Mouse (Mus musculus): ENCODE measurements around the gene Zfp710.
"Not testable (repeated sequence)": the region's sequence is repeated elsewhere in the genome, so short reads cannot be mapped to it uniquely, and the experiment has no call there.

The Zfp710 gene

GRCm38 (mm10) chr7:80024521-80025390 is at the start of gene Zfp710:
Zfp710 (plus strand) TSS chr7:80024814.
- peak; percentile 96 for DNase-seq (ENCODE audit: low read depth, low spot score)

DNA sequence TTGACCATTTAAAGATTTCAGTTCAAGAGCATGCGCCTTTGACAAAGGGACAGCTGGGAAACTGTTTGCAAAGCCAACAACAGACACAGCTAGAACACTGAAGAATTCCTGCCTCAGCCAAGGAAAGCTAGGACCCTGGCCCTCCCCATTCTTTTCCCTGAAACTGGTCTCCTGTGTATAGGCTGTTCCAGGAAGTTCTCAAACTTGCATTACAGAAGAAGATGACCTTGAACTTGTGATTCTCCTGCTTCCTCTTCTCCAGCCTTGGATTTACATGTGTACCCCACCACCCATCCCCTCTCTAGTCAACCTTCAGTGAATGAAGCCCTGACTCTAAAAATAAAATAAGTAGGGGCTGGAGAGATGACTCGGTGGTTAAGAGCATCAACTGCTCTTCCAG is 49.3 kb upstream of the Zfp710 start:
- peak; percentile 50 for DNase-seq (ENCODE audit: low read depth, low spot score)

DNA sequence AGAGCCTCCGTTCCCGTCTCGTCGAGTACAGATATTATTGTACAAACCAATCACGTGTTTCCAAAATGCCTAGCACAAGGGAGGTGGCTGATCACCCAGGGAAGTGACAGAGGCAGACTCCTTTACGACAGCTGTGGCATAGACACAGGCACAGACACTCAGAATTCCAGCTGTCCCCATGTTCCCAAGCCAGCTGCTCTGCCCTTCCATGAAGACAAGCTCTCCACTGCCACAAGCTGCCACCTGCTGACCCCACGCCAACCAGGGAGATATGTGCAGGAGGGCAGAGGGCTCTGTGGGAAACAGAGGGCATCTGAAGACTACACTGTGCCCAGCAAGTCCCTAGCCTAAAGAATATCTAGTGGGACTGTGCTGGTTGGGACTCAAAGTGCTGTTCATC is 37.9 kb upstream of the Zfp710 start:
- DNase-seq (ENCODE audit: low read depth, low spot score) = no peak

DNA sequence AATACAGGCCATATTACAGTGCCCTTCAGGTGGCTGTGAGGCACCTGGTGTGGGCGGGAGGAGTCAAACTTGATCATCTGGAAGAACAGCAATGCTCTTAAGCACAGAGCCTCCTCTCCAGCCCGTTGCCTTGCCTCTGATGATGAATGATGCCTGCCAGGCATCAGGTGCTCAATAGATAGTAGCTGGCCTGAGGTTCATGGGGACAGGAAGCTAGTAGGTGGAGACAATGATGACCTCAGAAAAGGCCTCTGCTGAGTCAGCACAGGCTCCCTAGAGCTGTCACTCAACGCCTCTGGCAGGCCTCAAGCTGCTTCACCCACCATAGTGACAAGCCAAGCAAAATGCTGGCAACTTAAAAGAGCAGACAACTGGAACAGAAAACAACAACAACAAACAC is 36.9 kb upstream of the Zfp710 start:
- DNase-seq (ENCODE audit: low read depth, low spot score) = peak; percentile 23

GRCm38 (mm10) chr7:79988466-79988865 is 36.1 kb upstream of the Zfp710 start:
- DNase-seq (ENCODE audit: low read depth, low spot score) = not testable (repeated sequence)

GRCm38 (mm10) chr7:79994476-79994875 is 30.1 kb upstream of the Zfp710 start:
- peak; percentile 77 for DNase-seq (ENCODE audit: low read depth, low spot score)

- no peak for DNase-seq (ENCODE audit: low read depth, low spot score)
Measured at GRCm38 (mm10) chr7:79997761-79998160, 26.9 kb upstream of the Zfp710 start.

GRCm38 (mm10) chr7:80002353-80003055 is 22.1 kb upstream of the Zfp710 start:
- no peak for DNase-seq (ENCODE audit: low read depth, low spot score)

- DNase-seq (ENCODE audit: low read depth, low spot score) = no peak
Measured at GRCm38 (mm10) chr7:80004776-80005554, 19.6 kb upstream of the Zfp710 start.

GRCm38 (mm10) chr7:80010680-80011079 is 13.9 kb upstream of the Zfp710 start:
- no peak for DNase-seq (ENCODE audit: low read depth, low spot score)

DNA sequence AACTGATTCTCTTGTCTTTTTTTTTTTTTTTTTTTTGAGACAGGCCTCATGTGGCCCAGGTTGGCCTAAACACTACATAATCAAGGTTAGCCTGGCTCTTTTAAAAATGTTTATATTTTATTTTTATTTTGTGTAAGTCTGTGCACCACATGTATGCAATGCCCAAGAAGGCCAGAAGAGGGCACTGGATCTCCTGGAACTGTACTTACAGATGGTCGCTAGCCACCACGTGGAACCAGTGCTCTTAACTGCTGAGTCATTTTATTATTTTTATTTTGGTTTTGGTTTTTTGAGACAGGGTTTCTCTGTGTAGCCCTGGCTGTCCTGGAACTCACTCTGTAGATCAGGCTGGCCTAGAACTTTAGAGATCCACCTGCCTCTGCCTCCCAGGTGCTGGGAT is 13.1 kb upstream of the Zfp710 start:
- DNase-seq (ENCODE audit: low read depth, low spot score) = peak; percentile 91

DNA sequence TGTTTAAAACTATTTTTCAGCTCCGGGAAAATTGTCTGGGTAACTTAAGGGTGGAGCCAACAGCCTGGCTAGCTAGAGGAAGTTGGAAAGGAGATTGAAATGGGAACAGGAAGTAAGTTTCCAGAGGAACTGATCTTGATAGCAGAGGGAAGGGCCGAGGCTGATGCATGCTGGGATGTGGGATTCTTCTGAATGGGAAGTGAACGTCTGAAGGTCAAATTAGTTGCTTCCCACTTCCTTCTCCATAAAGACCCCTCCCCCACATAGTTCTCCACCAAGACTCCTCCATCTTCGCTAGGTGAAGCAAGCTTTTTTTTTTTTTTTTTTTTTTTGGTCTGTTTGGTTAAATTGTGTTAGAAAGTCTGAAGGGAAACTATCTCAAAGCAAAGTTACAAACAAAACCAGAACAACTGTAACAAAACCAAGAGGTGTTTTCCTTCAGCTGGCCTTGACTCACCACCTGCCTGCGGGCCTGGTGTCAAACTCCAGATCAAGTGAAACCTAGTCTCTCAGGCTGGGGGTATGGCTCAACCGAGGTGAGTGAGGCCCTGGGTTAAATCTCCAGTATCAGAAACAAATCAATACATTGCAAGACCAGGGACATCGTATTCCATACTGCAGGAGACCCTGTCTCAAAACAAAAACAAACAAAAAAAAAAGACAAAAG is 10.6 kb upstream of the Zfp710 start:
- DNase-seq (ENCODE audit: low read depth, low spot score) = peak; percentile 94

DNA sequence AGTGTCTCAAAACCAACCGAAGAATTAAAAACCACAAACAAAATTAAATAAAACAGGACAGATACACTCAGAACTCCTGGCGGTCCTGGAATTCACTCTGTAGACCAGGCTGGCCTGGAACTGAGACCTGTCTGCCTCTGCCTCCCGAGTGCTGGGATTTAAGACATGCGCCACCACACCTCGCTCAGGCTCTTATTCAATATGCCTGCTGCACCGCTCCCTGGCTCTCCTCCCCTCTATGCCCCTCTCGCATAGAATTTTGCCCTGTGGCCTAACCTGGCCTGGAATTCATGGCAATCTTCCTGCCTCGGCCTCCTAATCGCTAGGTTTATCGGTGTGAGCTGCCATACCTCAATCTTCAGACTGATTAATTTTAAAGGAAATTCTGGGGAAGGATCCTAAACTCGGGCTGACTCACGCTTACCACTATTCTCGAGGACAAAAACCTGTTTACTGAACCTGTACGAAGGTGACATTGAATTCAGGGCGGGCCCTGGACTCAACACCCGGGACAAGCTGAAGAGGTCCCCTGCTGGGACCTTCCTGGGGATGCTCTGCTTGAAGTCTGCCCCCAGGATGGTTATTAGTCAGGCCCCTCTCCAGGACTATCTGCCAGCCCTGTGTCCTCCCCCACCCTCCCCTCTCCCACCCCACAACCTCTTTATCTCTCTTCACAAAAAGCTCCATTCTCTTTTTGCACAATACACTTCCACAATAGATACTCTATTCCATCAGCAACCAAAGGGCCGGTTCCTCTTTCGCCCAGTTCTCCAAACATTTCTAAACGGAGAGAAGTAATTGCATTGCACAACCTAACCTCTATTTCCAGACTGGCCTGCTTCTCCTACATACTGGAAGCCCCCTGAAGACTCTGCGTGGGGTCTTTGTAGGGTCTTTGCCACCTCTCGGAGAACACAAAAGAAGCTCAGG is 9.5 kb upstream of the Zfp710 start:
- peak; percentile 98 for DNase-seq (ENCODE audit: low read depth, low spot score)

DNA sequence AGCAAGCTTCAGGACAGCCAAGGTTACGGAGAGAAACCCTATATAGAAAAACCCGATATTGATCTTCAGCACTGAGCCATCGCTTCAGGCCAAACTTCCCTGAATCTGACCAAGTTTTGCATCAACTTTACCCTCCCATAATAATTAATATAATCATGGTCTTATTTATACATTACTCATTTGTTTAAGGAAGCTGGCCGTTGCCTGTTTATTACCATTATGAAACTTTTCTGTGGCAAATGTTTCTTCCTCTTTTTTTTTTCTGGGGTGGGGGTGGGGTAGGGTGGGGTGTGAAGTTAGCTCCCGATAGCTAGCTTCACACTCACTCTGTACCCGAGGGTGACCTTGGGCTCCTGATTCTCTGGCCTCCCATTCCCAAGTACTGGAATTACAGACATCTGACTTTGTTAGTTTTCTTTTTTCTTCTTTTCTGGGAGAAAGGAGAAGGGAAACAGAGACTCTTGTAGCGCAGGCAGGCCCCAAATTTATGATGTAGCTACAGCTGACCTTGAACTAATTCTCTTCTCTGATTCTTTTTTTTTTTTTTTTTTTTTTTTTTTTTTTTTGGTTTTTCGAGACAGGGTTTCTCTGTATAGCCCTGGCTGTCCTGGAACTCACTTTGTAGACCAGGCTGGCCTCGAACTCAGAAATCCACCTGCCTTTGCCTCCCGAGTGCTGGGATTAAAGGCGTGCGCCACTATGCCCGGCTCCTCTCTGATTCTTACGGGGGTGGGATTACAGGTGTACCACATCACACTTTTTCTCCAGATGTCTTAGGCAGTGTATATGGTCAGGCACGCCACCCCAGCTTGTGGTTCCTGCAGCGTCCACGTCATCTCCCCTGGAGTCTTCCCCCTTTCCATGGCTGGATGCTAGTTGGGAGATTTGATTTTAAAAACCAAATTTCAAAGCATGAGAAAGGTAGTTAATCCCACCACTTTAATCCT is 5.8 kb upstream of the Zfp710 start:
- DNase-seq (ENCODE audit: low read depth, low spot score) = no peak

GRCm38 (mm10) chr7:80023621-80024435 is 786 bp upstream of the Zfp710 start:
- peak; percentile 77 for DNase-seq (ENCODE audit: low read depth, low spot score)

DNA sequence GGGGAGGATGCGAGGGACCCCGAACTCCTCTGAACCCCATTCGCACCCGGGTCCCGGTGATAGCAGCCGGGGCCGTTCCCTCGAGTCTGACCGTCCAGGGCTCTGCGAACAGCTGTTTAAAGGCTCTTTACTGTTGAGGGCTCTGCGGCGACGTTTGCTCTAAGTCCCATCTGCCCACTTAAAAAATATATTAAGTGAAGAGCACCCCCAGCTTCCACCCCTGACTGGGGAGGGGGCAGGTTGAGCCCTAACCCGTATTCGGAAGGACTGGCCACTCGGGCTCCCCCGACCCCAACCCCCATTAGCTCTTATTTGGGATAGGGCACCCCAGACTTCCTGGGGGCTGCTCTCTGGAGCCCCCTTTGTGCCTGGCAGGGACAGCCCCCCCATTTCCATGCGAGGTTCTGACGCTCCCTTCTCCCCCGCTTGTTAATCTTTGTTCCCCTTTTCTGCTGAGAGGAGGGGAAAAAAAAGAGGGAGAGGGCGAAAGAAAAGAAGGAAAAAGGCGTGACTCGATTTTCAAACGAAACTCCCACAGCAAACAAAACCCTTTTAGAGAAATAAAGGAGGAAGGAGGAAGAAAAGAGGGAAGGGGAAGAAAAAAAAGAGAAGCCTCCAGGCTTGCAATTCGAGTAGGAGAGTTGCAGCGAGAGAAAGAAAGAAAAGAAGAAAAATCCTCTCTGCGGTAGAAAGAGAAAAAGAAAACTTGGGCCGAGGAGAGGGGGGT is 940 bp downstream of the Zfp710 start:
- DNase-seq (ENCODE audit: low read depth, low spot score) = no peak

- DNase-seq (ENCODE audit: low read depth, low spot score) = no peak
Measured at GRCm38 (mm10) chr7:80026118-80026989, 1.7 kb downstream of the Zfp710 start.
